Mouse (Mus musculus): ENCODE results near the gene Psg16.

DNA sequence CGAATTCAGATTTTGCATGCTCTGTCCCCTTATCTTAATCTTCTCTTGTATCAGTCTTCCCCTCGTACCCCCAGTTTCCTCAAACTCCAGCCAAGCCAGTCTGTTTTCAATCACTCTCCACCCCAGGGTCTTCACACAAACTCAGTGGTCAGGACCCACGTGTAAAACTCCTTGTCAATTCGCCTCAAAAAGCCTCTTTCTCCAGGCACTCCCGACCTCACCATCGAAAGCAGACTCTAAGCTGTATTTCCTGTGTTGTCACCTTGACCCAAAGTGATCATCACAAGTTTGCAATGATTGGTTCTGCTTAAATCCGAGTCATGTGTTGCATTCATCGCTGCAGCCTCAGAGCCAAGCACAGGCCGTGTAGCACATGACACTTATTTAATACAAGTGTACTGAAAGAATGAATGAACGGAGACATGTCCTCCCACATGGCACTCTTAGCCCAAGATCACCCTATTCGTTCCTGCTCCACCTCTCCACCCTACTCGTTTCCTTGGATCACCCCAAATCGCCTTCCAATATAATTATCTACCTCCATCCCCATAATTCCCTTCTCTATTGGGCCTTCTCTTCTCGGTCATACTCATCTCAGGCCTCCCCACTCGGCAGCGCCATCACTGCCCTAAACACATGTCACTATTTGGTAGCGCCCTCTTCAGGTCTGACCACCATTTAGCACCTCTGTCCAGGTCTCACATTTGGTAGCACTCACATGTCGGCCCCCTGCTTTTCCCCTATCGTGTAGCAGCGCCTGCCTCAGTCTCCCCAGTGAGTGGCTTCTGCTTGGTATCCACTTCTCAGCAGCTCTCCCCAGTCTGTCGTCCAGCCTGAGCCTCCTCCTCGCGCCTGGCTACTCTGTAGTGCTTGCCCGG is 46.9 kb upstream of the Psg16 start:
- TF ChIP-seq CTCF (IDR thresholded peaks at IDR 0.05 in 2 of 3, conservative IDR thresholded peaks at IDR 0.05 in 1 of 3; ENCODE audit: control insufficient read depth in 1 of 3, insufficient read depth in 1 of 3, low read depth in 2 of 3, low read length in 3 of 3, poor library complexity in 1 of 3, severe bottlenecking in 1 of 3): peak; percentile 62 to 74 (median 62)
- TF ChIP-seq CHD2 (IDR thresholded peaks at IDR 0.05; ENCODE audit: low read length): no peak
- TF ChIP-seq ETS1 (IDR thresholded peaks at IDR 0.05; ENCODE audit: low read depth, low read length): no peak
- TF ChIP-seq POLR2A (IDR thresholded peaks at IDR 0.05; ENCODE audit: control insufficient read depth in 1 of 2, insufficient read depth in 1 of 2, low read depth in 1 of 2, low read length in 2 of 2, poor library complexity in 1 of 2): no peak
- TF ChIP-seq CHD1 (IDR thresholded peaks at IDR 0.05; ENCODE audit: low read depth, low read length): no peak
- TF ChIP-seq TAL1 (IDR thresholded peaks at IDR 0.05; ENCODE audit: low read length): no peak
